Mouse (Mus musculus): ENCODE results near the gene Fam83d. TPM values are rescaled to one million over a fixed set of nuclear protein-coding genes. Genes with fewer than 3 reads are reported as not detected.

Gene Fam83d
- total RNA-seq, 2 experiments from 2014 or later: 9.3 to 9.8 TPM

- DNase-seq (ENCODE audit: low spot score in 2 of 2): no peak
Measured at GRCm38 (mm10) chr2:158803575-158803974, 35.7 kb downstream of the Fam83d start.

GRCm38 (mm10) chr2:158815686-158816085 is 47.8 kb downstream of the Fam83d start:
- DNase-seq (ENCODE audit: low spot score in 2 of 2): no peak

- no peak for DNase-seq (ENCODE audit: low spot score in 2 of 2)
Measured at GRCm38 (mm10) chr2:158816239-158816638, 48.3 kb downstream of the Fam83d start.

GRCm38 (mm10) chr2:158817708-158818107 is 49.8 kb downstream of the Fam83d start:
- DNase-seq (ENCODE audit: low spot score in 2 of 2): no peak

GRCm38 (mm10) chr2:158828124-158828523 is 60.2 kb downstream of the Fam83d start:
- no peak for DNase-seq (ENCODE audit: low spot score in 2 of 2)

GRCm38 (mm10) chr2:158829746-158830145 is 61.9 kb downstream of the Fam83d start:
- DNase-seq (ENCODE audit: low spot score in 2 of 2): no peak

GRCm38 (mm10) chr2:158833221-158833620 is 65.3 kb downstream of the Fam83d start:
- no peak for DNase-seq (ENCODE audit: low spot score in 2 of 2)

- DNase-seq (ENCODE audit: low spot score in 2 of 2): no peak
Measured at GRCm38 (mm10) chr2:158833645-158834044, 65.8 kb downstream of the Fam83d start.

Small RNAs within 50 kb of the gene (microRNA-seq; reads per million reads assigned to microRNA genes)
- gene Gm26141: not detected

Other genes with a start within 250 kb of the Fam83d start
- not detected for gene Slc32a1, start 157.3 kb upstream of the Fam83d start, total RNA-seq (2021)
- gene Actr5, start 143.2 kb upstream of the Fam83d start, total RNA-seq (2021): 1 to 10 TPM; 7.3 to 9.0 TPM
- 1 to 10 TPM; 8.3 to 9.1 TPM for gene Ppp1r16b, start 102.7 kb upstream of the Fam83d start, total RNA-seq (2021)
- 10 to 100 TPM; 12.6 to 15.4 TPM for gene Dhx35, start 26.7 kb downstream of the Fam83d start, total RNA-seq (2021)

Data from gastrocnemius, postnatal 4 days (tissue).